Mouse (Mus musculus): ENCODE measurements at regions not wholly inside any gene's neighbourhood (a gene's known extent, or its start where the extent isn't known, plus 50 kb on each side); places are given as distances from the start of the nearest gene placed in this dataset.

- no peak for TF ChIP-seq POLR2A (IDR thresholded peaks at IDR 0.05; ENCODE audit: low read depth, low read length)
- TF ChIP-seq CTCF (IDR thresholded peaks at IDR 0.05; ENCODE audit: borderline replicate concordance, insufficient read depth, low read length) = no peak
These were observed 194.2 kb upstream of the Zic1 start for GRCm38 (mm10) chr9:91559794-91560193.
